Mouse (Mus musculus) heart, postnatal 0 days (tissue): ENCODE measurements around the gene Emilin1.
A peak's percentile ranks its signal among the peaks of the same experiment; 100 is the strongest.

Experiments
- CTCF ChIP-seq: IDR thresholded peaks from 2 replicates; pipeline ENCODE4 v1.5.1; 2016; ENCODE audit warnings: antibody characterized with exemption, control low read depth, low read depth
- EP300 ChIP-seq: IDR thresholded peaks from 2 replicates; pipeline ENCODE4 v1.6.1; 2016; ENCODE audit warnings: antibody characterized with exemption, low read depth

DNA sequence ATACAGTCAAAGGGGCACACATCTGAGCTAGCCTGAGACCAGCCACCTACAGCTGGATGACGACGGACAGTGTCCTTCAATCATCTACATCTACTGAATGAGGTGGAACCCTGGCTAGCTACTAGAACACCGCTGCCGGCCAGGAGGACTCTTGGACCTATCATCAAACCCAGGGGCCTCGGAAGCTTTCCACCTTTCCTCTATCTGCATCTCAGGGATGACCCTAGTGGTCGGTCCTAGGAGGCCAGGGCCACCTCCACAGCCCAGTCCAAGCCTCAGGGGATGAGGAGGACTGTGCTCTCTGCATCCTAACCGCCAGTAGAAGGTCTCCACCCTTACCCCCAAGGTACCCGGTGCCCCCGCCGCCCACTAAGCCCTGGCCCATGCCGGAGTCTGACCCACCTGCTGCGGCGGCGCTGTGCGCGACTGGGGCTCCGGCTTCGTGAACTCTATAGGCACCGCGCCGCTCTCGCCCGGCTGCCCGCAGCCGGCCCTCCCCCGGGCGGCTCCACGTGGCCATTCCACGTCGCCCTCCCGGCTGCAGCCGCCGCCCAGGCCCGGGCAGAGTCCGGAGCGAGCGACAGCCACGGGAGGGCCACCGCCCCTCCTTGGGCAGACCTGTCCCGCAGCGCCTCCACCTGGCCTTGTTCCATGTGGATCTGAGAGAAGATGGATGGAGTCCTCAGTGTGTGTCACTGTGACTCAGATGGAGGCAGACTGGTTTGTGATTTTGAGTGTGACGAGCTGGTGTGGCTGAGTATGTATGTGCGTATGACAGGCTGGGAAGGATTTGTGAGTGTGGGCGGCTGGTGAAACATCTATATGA lies 32.0 kb downstream of the Emilin1 start, which contains the start of gene Cgref1:
- TF ChIP-seq CTCF (peak; percentile 46), EP300 (no peak)
